Mouse (Mus musculus) liver, embryonic 14.5 days (tissue): ENCODE data around the gene Cenpc1.

Experiments used
- CTCF ChIP-seq: IDR thresholded peaks from 2 replicates; pipeline ENCODE4 v1.5.1; 2016; ENCODE audit warnings: antibody characterized with exemption, low read depth, control low read depth
- EP300 ChIP-seq: IDR thresholded peaks from 2 replicates; pipeline ENCODE4 v1.6.1; 2016; ENCODE audit warnings: antibody characterized with exemption, low read depth

DNA sequence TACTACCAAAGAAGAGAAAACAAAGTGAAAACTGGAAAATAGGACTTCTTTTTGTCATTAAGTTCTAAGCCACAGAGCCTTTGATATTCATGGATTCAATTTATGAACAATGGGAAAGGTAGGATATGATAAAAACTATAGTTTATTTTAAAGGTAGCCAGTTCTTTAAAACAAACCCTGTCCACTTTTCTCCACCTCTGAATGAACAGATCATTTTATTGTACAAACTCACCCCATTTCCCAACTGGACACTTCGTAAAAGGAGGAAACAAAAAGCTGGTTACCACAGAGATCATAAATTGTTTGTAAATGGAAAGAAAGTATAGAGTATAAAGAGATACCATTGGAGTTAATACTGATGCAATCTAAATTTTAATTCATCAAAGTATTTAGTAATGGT is 45.7 kb upstream of the Cenpc1 start:
- TF ChIP-seq EP300 (no peak), CTCF (no peak)
